Mouse (Mus musculus): ENCODE results near the gene Aff3.

DNA sequence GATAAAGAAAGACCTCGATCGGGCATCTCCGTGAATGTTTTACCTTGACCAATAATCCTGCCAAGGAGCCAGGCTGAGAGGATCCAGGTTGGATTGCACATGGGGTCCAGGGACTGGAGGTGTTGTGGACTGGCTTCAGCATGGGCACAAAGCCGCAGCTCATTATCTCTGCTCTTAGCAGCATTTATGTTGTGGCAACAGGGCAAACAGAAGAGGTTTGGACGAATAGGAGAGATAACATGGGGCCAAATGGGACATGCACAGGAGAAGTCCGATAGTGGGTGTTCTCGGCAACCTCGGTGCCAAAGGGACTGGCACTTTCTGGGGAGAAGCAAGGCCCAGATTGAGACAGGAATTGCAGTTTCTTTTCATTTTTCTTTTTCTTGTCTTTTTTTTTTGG lies 342.9 kb downstream of the Aff3 start:
- TF ChIP-seq CHD2 (IDR thresholded peaks at IDR 0.05; ENCODE audit: low read depth, low read length) (no peak), HCFC1 (IDR thresholded peaks at IDR 0.05; ENCODE audit: borderline replicate concordance, insufficient read depth, low read length) (no peak), MAFK (IDR thresholded peaks at IDR 0.05; ENCODE audit: insufficient read depth, low read depth, low read length) (no peak), ZC3H11A (IDR thresholded peaks at IDR 0.05; ENCODE audit: borderline replicate concordance, low read depth, low read length) (no peak)
